Mouse (Mus musculus) CH12.LX (cell line): Measurements from ENCODE around the gene Pheta1. TPM values are rescaled to one million over a fixed set of nuclear protein-coding genes. Genes with fewer than 3 reads are reported as not detected.

ENCODE experiments used
- DNase-seq: peaks from one replicate; pipeline ENCODE4 v3.0.0-alpha.2; 2013; ENCODE audit errors: extremely low read depth
- H3K27ac ChIP-seq: 2 replicates; pipeline ENCODE4 v1.5.1; 2012; ENCODE audit warnings: low read depth, mild to moderate bottlenecking, control low read depth, moderate library complexity; ENCODE audit not compliant: insufficient read depth
- H3K27me3 ChIP-seq: replicated peaks from 2 replicates; pipeline ENCODE3; 2012; ENCODE audit warnings: inconsistent platforms
- H3K36me3 ChIP-seq, 2 experiments: replicated peaks in 1 of 2; 2 replicates each; pipeline versions ENCODE3 to v1.6.1; 2012; ENCODE audit warnings: inconsistent platforms in 1 of 2, low read length in 1 of 2, mild to moderate bottlenecking in 1 of 2, mixed read lengths in 1 of 2, moderate library complexity in 1 of 2; ENCODE audit not compliant: control insufficient read depth in 1 of 2, insufficient read depth in 1 of 2
- H3K4me1 ChIP-seq, 2 experiments: 2 replicates each; pipeline ENCODE4 v1.6.1; 2012; ENCODE audit warnings: inconsistent platforms in 1 of 2, moderate library complexity in 1 of 2; ENCODE audit not compliant: insufficient read depth in 2 of 2, control insufficient read depth in 1 of 2
- H3K4me2 ChIP-seq: 2 replicates; pipeline ENCODE4 v1.6.1; 2012; ENCODE audit warnings: low read depth, mild to moderate bottlenecking, control low read depth; ENCODE audit not compliant: poor library complexity, insufficient read depth, severe bottlenecking
- H3K4me3 ChIP-seq, 3 experiments: fragments of 150-350 bp in 1 of 3; sonication (generic) in 1 of 3; replicated peaks in 1 of 3; 2 replicates each; pipeline versions ENCODE3 to v1.5.1; 2011 to 2012; ENCODE audit warnings: low read depth in 2 of 3, low read length in 2 of 3, mild to moderate bottlenecking in 2 of 3, moderate library complexity in 2 of 3, control low read depth in 1 of 3, improper control_type of control experiment in 1 of 3, inconsistent platforms in 1 of 3, mixed read lengths in 1 of 3; ENCODE audit not compliant: poor library complexity in 1 of 3
- H3K79me2 ChIP-seq: replicated peaks from 2 replicates; pipeline ENCODE4 v1.6.1; 2012; ENCODE audit warnings: mild to moderate bottlenecking, moderate library complexity; ENCODE audit not compliant: control insufficient read depth, poor library complexity, insufficient read depth, severe bottlenecking; ENCODE audit errors: extremely low read depth
- H3K9ac ChIP-seq: 2 replicates; pipeline ENCODE4 v1.6.1; 2012; ENCODE audit warnings: low read depth, mild to moderate bottlenecking, control low read depth, moderate library complexity; ENCODE audit not compliant: insufficient read depth
- H3K9me3 ChIP-seq: replicated peaks from 2 replicates; pipeline ENCODE3; 2012; ENCODE audit warnings: low read length, inconsistent platforms, mixed read lengths
- CHD1 ChIP-seq: IDR thresholded peaks from 2 replicates; pipeline ENCODE4 v1.6.1; 2012; ENCODE audit warnings: low read depth, low read length, improper control_type of control experiment, inconsistent platforms
- CHD2 ChIP-seq: IDR thresholded peaks from 2 replicates; pipeline ENCODE4 v1.6.1; 2011; ENCODE audit warnings: low read length, improper control_type of control experiment
- CTCF ChIP-seq, 2 experiments: IDR thresholded peaks in 1 of 2; conservative IDR thresholded peaks in 1 of 2; 2 replicates each; pipeline ENCODE4 v1.5.1; 2011 to 2012; ENCODE audit warnings: low read depth in 2 of 2, low read length in 2 of 2, improper control_type of control experiment in 1 of 2, inconsistent platforms in 1 of 2, mild to moderate bottlenecking in 1 of 2, moderate library complexity in 1 of 2
- E2F4 ChIP-seq: IDR thresholded peaks from 2 replicates; pipeline ENCODE4 v1.6.1; 2011; ENCODE audit warnings: low read depth, low read length, improper control_type of control experiment; ENCODE audit not compliant: insufficient replicate concordance
- EP300 ChIP-seq: IDR thresholded peaks from 2 replicates; pipeline ENCODE4 v1.6.1; 2011; ENCODE audit warnings: low read length, improper control_type of control experiment
- ETS1 ChIP-seq: conservative IDR thresholded peaks from 2 replicates; pipeline ENCODE4 v1.6.1; 2012; ENCODE audit warnings: low read depth, mild to moderate bottlenecking, inconsistent platforms, low read length, improper control_type of control experiment, moderate library complexity
- GABPA ChIP-seq: IDR thresholded peaks from 2 replicates; pipeline ENCODE4 v1.6.1; 2012; ENCODE audit warnings: low read depth, low read length, improper control_type of control experiment, inconsistent platforms; ENCODE audit not compliant: insufficient replicate concordance
- HCFC1 ChIP-seq: IDR thresholded peaks from 2 replicates; pipeline ENCODE4 v1.6.1; 2012; ENCODE audit warnings: low read depth, mild to moderate bottlenecking, inconsistent platforms, low read length, improper control_type of control experiment
- IRF4 ChIP-seq: IDR thresholded peaks from 2 replicates; pipeline ENCODE4 v1.6.1; 2014; ENCODE audit warnings: low read depth, mild to moderate bottlenecking, inconsistent platforms, low read length, improper control_type of control experiment
- JUND ChIP-seq: conservative IDR thresholded peaks from 2 replicates; pipeline ENCODE4 v1.6.1; 2011; ENCODE audit warnings: low read depth, low read length, improper control_type of control experiment
- KAT2A ChIP-seq: IDR thresholded peaks from 2 replicates; pipeline ENCODE4 v1.6.1; 2012; ENCODE audit warnings: low read length, improper control_type of control experiment, inconsistent platforms; ENCODE audit not compliant: insufficient replicate concordance
- MAX ChIP-seq: IDR thresholded peaks from 2 replicates; pipeline ENCODE4 v1.6.1; 2011; ENCODE audit warnings: low read length, improper control_type of control experiment
- MEF2A ChIP-seq: IDR thresholded peaks from 2 replicates; pipeline ENCODE4 v1.6.1; 2014; ENCODE audit warnings: low read depth, mild to moderate bottlenecking, inconsistent platforms, low read length, improper control_type of control experiment, borderline replicate concordance
- MXI1 ChIP-seq: IDR thresholded peaks from 2 replicates; pipeline ENCODE4 v1.6.1; 2011; ENCODE audit warnings: mild to moderate bottlenecking, low read depth, low read length, improper control_type of control experiment
- MYC ChIP-seq: IDR thresholded peaks from 2 replicates; pipeline ENCODE4 v1.6.1; 2011; ENCODE audit warnings: low read depth, mild to moderate bottlenecking, improper control_type of control experiment, low read length
- NRF1 ChIP-seq: IDR thresholded peaks from 2 replicates; pipeline ENCODE4 v1.6.1; 2014; ENCODE audit warnings: low read depth, mild to moderate bottlenecking, inconsistent platforms, low read length, improper control_type of control experiment, moderate library complexity
- PAX5 ChIP-seq: IDR thresholded peaks from 2 replicates; pipeline ENCODE4 v1.6.1; 2012; ENCODE audit warnings: low read length, inconsistent platforms, mixed read lengths
- POLR2A ChIP-seq: IDR thresholded peaks from 2 replicates; pipeline ENCODE4 v1.6.1; 2011; ENCODE audit warnings: low read depth, mild to moderate bottlenecking, improper control_type of control experiment, low read length
- RCOR1 ChIP-seq: conservative IDR thresholded peaks from 2 replicates; pipeline ENCODE4 v1.6.1; 2012; ENCODE audit warnings: low read depth, mild to moderate bottlenecking, inconsistent platforms, low read length, improper control_type of control experiment
- SIN3A ChIP-seq: IDR thresholded peaks from 2 replicates; pipeline ENCODE4 v1.6.1; 2012; ENCODE audit warnings: low read length, improper control_type of control experiment, inconsistent platforms
- TCF12 ChIP-seq: IDR thresholded peaks from 2 replicates; pipeline ENCODE4 v1.6.1; 2014; ENCODE audit warnings: low read depth, mild to moderate bottlenecking, inconsistent platforms, low read length, improper control_type of control experiment
- UBTF ChIP-seq: IDR thresholded peaks from 2 replicates; pipeline ENCODE4 v1.6.1; 2012; ENCODE audit warnings: low read depth, mild to moderate bottlenecking, inconsistent platforms, low read length, improper control_type of control experiment, moderate library complexity
- USF1 ChIP-seq: IDR thresholded peaks from 2 replicates; pipeline ENCODE4 v1.6.1; 2014; ENCODE audit warnings: low read depth, mild to moderate bottlenecking, inconsistent platforms, low read length, improper control_type of control experiment
- ZMIZ1 ChIP-seq: IDR thresholded peaks from 2 replicates; pipeline ENCODE4 v1.6.1; 2012; ENCODE audit warnings: low read depth, mild to moderate bottlenecking, inconsistent platforms, low read length, improper control_type of control experiment
- ZNF384 ChIP-seq: IDR thresholded peaks from 2 replicates; pipeline ENCODE4 v1.6.1; 2012; ENCODE audit warnings: low read depth, low read length, improper control_type of control experiment, inconsistent platforms
- dilution Hi-C: fragments of 300-500 bp; cut with MboI; formaldehyde crosslinking; loops from 2 replicates; pipeline ENCODE4 v1.14.3; 2020; ENCODE audit warnings: low sequenced_read_pairs; ENCODE audit not compliant: extremely low pct_unique_long_range_greater_than_20kb, extremely low pct_ligation_motif_present
- in situ Hi-C: fragments of 300-500 bp; cut with MboI; formaldehyde crosslinking; loops from 3 replicates; pipeline ENCODE4 v1.14.3; 2019; ENCODE audit warnings: low sequenced_read_pairs, low pct_ligation_motif_present, low pct_unique_long_range_greater_than_20kb, mixed read lengths
- polyA plus RNA-seq: library from polyadenylated mRNA; unstranded; fragments of >175 nt; gene quantifications from 2 replicates; pipeline ENCODE4 v1.2.1, GENCODE M21; 2012; ENCODE audit warnings: low read depth; ENCODE audit not compliant: insufficient read length
- total RNA-seq, 2 experiments: library from RNA; depleted of rRNA; stranded (reverse); fragments of 300-350 nt in 1 of 2; fragments of >200 nt in 1 of 2; gene quantifications; 2 replicates each; pipeline ENCODE4 v1.2.3; 2012 to 2014

The Pheta1 gene
- total and polyA plus RNA-seq, 3 experiments, result 1.4 to 4.5 (median 2.0) TPM

DNA sequence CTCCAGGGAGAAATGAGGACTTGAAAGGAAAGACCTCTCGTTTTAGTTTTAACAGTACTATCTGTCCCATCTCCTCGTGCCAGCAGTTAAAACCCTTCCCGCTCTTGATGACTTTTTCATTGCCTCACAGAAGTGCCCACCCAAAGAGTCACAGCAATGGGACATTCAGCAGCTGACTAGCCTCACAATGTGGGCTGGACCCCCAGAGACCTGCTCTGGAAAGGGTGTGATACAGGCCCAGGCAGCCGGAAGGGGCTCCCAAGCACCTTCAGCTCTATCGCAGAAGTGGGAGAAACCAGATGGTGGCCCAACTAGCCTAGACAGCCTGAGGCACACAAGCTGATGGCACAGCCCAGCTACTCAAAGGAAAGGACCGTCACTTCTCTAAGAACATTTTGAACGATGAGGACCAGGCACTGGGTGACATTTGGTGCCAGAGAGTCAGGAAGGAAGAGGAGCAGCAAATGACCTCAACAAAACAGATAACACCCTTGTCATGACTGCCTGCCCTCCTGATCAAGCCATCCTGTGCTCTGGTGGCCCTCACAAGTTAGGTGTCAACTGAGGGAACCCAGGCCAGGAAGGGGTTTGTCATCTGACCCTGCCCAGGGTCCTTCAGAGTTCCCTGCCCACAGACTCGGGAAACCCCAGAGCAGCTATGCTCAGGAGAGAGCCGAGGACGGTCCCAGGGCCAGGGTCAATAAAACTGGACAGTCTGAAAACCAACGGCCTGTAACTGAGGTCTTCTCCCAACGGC, 13.6 kb upstream of the Pheta1 start:
- TF ChIP-seq IRF4 (no peak), USF1 (no peak), NRF1 (no peak), KAT2A (no peak), RCOR1 (no peak), ETS1 (no peak), SIN3A (peak; percentile 5; the same call in 1 of the 2 replicates), ZMIZ1 (no peak), UBTF (peak; percentile 42; the same call in 1 of the 2 replicates), ZNF384 (no peak), CHD1 (no peak), POLR2A (peak; percentile 13; the same call in 1 of the 2 replicates), TCF12 (no peak), MXI1 (no peak), MAX (no peak; the same call in 1 of the 2 replicates), JUND (no peak), PAX5 (no peak), HCFC1 (no peak), MEF2A (no peak), GABPA (no peak), E2F4 (no peak), EP300 (no peak), CTCF (conservative IDR thresholded peaks at IDR 0.05 in 1 of 2, IDR thresholded peaks at IDR 0.05 in 1 of 2; ENCODE audit: low read depth in 2 of 2, low read length in 2 of 2) (no peak), CHD2 (no peak), MYC (no peak)
- H3K4me2 ChIP-seq, result peak overlapping the region; percentile 74
- in situ Hi-C loops, result no loop called here
- no peaks in the 10 kb centered on the region for H3K9me3 ChIP-seq
- peaks cover 31 to 46% of the 10 kb centered on the region in 2 experiments for H3K4me1 ChIP-seq
- dilution Hi-C loops, result no loop called here
- peaks cover 54% of the 10 kb centered on the region for H3K79me2 ChIP-seq
- DNase-seq, result no peak
- H3K4me3 ChIP-seq, result peak overlapping the region; percentile 71 to 87 (median 86)
- peak overlapping the region; percentile 79 for H3K9ac ChIP-seq
- no peaks in the 10 kb centered on the region for H3K27me3 ChIP-seq
- H3K27ac ChIP-seq, result peak overlapping the region; percentile 97
- peaks cover 23 to 26% of the 10 kb centered on the region in 2 experiments for H3K36me3 ChIP-seq
